Mouse (Mus musculus) ES-CJ7 (cell line): ENCODE data around the gene Lef1.

ENCODE experiments used
- DNase-seq: peaks from one replicate; pipeline ENCODE4 v3.0.0; 2011; ENCODE audit warnings: low read depth, low spot score

The Lef1 gene

DNA sequence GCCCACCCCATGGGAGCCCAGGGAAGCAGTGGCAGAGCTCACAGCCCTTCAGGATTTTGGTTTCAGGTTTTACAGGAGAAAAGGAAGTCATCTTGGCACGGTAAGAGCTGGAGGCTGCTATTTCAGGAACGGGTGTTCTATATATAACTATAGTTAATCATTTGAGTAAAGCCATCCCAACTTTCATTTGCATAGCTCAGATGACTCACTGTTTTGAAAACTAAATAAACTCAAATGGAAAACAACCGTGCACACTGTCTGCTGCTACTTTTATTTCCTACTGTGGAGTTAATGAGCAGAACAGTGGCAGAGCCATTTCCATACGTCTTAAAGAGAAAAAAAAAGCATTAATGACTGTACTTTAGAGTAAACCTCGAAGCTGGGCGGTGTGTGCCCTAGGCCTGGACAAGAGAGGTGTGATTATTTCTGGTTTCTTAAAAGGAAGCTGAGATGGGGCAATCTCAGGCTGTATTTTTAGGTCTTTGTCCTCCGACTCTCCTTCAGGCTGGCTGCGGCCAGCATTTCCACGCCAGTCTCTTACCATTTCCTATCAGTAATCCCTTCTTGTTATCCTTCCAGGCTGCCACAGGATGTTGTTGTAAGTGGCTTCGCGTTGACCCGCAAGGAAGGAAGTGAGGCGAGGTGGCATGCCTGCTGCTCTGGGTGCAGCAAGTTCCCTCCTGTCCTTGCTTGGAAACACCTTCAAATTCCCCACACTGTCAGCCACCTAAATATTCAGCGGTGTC lies 29.2 kb downstream of the Lef1 start:
- DNase-seq, result no peak

DNA sequence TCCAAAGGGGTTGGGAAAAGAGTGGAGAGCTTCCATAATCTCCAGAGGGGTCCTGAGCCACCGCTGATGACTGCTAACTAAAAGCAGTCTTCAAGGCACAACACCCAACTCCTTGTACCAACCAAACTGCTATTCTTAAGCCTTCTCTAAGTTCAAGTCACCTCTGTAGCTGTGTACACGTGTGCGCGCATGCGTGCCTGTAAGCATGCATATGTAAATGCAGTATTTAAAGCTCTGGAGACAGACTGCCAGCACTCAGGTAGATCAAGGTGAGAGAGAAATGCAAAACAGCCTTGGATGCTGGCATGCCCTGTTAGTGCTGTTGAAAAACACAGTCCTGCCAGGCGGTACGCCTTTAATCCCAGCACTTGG lies 29.8 kb downstream of the Lef1 start:
- DNase-seq, result peak; percentile 63

DNA sequence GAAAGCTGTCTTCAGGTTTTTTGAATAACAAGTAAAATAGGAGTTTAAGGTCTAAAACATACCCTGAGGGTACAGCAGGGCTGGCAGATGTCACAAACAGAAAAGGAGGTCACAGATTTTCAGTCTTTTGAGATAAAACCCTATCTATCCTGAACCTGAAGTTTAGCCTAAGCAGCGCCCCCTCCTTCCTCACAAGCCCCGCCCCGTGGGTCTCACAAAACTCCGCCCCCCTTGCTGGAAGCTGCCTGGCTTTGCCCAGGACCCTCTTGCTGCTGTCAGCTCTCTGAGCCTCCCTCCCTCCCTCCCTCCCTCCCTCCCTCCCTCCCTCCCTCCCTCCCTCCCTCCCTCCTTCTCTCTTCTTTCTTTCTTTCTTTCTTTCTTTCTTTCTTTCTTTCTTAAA lies 31.3 kb downstream of the Lef1 start:
- DNase-seq, result no peak

DNA sequence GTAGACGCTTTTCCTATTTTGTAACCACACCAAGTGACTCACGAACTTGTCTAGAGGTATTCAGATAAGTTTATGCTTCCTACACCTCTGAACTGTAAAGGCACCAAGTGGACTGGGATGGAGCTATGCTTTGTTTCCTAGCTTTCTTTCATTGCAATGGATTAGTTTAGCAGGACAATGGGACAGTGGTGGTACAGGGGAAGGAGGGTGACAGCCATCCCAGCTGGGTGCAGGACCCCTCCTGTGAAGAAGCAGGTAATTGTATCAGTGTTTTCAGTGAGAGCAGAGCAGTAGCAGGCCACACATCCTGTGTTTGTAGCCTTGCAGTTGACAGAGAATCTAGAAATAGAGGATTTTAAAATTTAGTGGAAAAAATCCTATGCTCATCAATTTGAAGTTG lies 34.0 kb downstream of the Lef1 start:
- peak; percentile 63 for DNase-seq

DNA sequence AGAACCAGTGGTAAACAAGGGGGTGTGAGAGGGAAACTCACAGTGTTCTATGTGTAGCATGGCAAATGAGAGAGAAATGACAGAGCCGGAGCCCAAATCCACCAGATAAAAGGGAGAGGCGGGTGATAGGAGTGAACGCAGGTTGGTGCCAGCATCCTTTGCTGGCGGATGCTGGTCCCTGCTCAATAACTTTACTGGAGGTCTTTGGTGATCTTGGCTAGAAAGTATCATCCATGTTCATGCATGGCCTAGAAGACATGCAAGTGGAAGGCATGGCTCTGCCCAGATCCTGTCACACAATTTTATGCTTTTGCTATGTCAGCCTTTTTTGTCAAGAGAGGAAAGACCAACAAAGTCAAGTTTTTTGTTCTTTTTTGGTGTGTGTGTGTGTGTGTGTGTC lies 42.6 kb downstream of the Lef1 start:
- no peak for DNase-seq

DNA sequence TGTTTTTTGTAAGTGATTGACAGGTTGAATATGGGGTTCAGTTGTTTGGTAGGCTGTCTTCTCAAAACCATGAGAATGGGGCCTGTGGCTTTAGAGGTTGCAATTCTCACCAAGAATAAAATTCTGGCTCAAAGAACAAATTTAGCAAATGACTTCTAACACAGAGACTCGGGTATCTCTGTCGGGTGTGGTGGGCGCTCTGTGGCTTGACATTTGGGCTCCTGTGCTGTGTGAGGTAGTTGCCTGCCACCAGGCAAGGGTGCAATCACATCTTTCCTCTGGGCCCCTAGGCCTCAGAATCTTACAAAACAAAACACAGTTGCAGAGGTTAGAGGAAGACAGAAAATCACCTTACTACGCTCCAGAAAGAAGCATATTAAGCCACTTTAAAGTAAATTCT lies 43.6 kb downstream of the Lef1 start:
- DNase-seq, result no peak

DNA sequence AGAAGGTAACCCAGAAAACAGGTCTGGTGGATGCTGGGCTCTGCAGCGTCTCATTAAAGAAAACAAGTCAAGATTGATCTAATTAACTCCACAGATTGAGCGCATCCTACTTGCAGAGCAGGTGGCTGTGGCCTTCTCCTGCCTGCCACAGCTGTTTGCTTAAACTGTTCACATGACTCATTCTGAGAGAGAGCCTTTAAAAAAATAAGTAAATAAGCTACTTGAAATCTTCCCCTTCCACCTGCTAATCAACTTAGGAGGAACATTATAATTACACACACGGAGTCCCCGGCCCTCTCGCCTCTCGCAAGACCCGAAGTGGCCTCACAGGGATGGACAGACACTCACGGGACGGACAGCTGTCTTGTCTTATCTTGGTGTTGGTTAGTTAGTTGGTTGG lies 44.3 kb downstream of the Lef1 start:
- no peak for DNase-seq

DNA sequence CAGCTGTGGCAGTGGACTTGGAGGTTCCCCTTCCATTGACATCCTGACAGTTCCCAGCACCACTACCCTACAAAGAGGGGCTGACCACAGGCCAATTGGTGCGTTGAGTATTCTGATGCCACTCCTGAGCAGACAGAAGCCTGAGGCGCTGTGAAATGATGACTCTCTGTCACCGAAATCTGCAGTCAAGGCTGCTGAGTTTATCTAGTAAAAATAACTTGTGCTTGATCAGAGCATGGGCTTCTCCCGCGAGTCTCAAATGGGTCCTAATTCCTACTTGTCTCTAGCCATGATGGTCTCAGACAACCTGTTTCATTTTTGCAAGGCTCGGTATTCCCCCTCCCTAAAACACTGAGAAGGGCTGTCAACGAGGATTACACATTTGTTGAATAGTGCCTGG lies 44.8 kb downstream of the Lef1 start:
- DNase-seq, result no peak

DNA sequence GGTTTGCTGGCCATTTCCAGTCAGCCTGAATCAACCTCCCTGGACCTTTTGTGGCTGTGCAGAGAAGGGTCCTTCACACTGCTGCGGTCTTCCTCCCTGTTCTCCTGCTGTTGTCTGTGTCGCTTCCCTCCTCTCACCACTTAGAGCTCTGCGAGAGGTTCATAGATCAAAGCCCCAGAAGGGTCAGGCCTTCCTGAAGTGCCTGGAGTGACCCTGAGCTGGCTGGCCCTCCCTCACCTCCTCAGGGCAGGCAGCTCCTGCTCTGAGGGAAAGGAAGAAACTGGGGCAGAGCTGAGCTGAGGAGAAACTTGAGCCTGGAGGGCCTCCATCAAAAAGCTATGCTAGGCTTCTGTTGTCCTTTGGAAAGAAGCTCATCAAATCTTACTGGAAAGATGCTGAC lies 45.4 kb downstream of the Lef1 start:
- no peak for DNase-seq

DNA sequence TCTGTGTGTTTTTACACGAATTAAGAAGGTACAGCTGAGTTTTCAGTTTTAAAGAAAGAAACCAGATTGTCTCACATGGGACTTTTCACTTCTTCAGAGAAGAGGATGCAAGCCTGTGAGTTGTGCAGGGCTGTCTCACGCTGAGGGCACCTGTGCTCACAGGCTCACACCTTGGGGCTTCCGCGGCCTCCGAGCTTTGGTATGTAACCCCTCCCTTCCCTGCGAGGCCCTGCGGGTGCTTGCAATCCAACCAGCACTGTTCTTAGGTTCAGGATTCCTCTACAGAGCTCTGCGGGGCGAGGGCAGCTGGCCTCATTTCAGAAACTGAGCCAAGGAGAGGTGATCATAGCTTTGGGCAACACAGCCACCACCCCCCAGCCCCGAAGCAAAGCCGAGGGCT lies 46.1 kb downstream of the Lef1 start:
- no peak for DNase-seq

DNA sequence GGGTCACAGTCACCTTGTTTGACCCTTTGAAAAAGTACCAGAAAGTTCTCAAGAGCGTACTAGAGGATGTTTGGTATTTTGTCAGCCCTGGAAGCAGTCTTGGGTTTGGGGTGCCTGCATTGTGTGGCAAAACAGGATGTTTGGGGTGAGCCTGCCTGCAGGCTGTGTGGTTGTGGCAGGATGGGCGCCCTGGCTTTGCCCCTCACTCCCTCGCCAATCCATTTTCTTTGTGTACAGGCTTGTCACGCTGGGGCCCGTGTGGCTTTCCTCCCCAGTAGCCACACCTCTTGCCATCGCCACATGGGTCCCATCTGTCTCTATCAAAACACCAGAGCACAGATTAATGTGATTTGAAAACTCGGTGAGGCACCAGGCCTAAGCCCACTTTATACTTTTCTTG lies 47.2 kb downstream of the Lef1 start:
- no peak for DNase-seq

DNA sequence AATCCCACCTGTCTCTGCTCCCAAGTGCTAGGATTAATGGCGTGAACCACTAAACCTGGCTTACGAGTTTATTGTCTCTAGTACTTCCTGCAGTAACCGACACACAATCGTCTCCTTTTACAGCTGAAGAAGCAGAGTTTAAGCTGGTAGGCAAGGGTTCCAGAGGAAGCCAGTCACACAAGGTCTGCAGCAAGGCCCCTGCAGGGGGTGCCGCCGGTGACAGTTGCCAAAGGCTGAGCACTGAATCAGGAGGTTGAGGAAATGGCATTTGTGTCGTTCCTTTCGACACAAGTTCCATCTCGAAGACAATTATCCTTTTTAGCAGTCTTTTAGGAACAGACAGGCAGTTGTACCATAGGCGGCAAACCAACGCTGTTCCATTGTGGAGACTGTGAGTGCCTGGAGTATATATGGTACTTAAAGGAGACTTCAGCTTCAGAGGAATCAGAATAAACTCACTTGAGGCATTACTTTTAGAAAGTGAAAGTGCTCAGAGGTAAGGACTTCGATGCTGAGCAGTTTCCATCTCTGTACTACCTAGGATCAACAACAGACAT lies 49.0 kb downstream of the Lef1 start:
- DNase-seq, result no peak

DNA sequence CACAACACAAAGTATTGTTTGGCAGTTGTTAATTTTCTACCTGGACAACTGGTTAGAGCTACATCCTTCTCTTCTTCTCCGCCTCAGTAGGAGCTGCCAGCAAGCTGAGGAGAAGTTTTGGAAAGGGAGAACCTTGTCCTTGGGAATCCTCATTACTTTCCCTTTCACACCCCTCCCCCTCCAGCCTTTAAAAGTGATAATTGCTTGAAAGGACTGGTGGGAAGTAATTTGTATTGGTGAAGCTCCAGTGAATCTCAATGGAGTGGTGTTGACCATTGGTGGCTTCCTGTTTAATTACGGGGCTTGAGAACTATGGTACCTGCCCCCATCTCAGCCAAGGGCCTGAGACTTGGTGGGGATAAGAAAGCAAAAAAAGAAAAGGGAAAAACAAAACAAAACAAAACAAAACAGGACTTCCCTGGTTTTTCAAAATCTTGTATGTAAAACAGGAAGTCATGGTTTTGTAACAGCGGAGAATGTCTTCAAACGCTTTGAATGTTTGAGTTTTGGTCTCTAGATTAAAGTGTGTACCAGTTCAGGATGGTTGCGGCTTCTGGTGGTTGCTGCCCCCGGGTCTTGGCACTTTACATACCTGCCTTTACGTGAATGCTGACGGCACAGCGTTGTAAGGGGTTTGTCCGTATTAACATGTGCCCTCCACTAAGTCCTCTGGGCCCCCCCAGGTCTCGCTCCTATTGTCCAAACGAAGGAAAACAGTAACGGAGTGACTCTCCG lies 49.8 kb downstream of the Lef1 start:
- no peak for DNase-seq

DNA sequence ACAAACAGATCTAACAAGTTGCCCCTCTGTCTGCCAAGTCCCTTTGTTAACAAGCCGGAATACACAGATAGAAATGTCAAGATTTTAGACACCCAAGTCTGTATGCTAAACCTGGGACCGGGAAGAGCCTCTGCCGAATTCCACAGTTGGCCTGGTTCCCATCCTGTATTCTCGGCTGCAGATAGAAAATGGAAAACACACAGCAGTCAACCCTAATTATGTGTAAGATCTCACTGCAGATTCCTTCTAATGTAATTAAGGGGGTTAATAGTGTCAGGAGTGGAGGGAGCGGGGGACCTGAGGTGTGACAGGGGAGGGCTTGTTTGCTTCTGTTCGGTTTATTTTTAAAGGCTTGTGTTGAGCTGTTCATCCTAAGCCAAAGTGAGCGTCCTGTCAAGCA lies 50.6 kb downstream of the Lef1 start:
- no peak for DNase-seq

DNA sequence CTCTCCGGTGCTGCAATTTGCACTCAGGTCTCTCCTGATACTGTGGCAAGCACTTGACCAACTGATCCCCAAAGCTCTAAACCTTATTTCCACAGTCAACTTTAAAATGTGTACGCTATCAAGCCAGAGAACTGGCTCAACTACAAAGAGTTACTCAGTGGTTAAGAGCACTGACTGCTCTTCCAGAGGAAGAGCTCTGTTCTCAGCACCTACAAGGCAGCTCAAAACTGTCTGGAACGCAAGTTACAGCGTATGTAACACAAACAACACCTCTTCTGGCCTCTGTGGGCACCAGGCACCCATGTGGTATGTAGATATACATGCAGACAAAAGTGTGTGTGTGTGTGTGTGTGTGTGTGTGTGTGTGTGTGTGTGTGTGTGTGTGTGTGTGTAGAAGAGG lies 57.5 kb downstream of the Lef1 start:
- no peak for DNase-seq

DNA sequence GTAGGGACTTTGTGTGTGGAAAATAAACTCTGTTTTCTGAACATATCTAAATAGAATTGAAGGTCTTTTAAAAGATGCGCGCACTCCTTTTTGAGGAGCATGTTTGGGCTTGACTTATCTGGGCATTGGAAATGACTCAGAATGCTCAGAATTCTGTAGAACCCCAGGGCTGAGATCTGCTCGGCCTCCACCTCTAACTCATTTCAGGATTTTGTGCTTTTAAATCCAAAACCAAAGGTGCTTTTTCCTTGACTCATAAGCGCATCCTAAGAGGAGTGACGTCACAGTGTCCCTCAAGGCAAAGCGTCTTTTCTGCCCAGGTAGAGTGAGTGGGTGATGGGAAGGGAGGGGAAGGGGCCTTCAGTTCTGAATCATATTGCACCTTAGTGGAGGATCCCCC lies 58.9 kb downstream of the Lef1 start:
- no peak for DNase-seq

DNA sequence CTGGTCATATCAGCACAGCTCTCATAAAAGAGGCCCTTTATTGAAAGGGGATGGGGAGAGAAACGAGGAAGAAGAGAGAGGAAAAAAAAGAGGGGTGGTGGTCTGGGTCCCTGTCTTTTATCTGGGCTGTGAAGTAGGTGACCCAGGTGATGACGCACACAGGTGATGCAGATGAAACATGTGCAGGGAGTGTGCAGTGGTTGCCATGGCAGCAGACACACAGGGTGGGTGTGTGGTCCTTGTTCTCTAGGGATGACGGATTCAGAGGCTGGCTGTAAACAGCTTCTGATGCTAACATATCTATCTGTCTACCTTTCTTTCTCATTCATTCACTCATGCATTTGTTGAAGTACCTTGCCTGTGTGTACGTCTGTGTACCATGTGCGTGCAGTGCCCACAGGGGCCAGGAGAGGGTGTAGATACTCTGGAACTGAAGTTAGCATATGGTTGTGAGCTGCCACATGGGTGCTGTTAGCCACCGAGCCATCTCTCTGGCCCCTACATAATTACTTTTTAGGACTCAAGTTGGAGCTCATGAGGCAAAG lies 59.9 kb downstream of the Lef1 start:
- DNase-seq, result no peak

DNA sequence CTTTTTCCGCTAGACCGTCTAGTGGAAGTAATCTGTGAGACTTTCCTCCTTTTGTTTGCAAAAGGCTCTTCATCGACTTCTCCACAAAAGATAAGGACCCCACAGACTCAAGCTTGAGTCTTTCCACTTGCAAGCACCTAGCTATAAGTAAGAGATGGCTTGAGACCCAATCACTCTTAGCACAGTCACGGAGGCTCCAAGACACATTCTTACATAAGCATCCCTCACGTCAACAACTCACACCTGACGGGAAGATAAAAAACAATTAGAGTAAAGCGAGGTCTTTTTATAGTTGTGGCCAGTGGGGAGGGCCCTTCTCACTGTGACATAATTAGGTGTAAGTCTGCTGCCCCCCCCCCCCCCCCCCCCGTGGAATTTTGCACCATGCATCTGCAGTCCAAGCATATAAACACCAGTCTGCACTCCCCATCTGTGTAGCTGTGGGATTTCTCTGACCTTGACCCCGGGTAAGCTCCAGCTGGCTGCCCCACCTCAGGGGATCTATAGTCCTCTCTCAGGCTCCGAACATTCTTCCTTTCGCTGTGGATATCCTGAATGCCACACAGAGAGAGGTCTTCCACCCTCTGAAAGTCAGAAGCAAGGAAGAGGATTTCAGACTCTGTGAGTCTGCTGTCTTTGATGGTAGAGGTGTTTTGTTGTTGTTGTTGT lies 61.2 kb downstream of the Lef1 start:
- peak; percentile 15 for DNase-seq

DNA sequence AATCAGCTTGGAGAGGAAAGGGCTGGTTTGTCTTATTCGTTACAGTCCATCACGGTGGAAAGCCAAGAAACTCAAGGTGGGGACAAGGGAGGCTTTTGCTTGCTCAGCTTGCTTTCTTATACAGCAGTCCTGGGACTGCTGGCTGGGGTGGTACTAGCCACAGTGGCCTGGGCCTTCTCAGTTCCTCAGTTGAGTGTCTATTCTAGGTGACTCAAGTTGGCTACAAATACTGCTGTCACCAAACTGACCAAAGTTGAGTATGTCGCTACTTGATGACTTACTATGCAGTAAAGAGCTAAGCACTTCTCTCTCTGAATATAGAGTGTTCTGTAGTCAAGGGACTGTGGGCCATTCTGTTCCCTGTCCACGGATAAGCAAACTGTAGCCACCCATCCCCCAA lies 62.0 kb downstream of the Lef1 start:
- no peak for DNase-seq

DNA sequence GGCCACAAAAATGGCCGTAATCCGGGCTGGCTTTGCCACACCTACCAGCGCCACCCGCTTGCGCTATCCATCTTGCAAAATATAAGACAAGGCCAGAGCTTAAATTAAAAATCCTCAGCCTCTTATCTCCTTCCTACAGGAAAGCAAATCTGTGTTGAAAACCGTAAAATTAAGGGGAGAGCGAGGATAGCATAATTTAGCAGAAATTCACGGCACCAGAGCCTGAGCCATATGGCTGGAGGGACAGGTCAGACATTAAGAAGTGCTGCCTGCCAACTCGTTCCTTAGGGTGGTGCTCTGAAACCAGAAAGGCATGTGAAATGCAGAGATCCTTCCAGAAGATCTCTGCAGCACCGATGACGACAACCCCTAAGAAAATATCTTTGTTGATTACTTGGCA lies 70.7 kb downstream of the Lef1 start:
- DNase-seq, result no peak

DNA sequence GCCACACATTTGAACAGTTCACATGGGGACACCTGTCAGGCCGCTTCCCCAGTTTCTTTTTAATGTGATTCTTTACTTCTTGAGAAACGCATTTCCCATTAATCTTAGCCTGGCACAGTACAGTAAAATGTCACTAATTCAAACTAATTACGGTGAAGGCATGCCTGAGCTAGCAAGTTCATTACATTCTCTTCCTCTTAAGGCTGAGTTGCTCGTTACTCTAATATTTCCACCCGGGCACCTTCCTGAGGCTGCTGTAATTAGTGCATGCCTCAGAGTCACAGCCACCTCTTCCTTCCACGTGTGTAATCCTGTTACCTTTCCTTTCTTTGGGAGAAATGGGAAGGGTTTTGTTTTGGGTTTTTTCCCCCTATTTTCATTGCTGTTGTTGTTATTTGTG lies 71.9 kb downstream of the Lef1 start:
- no peak for DNase-seq

DNA sequence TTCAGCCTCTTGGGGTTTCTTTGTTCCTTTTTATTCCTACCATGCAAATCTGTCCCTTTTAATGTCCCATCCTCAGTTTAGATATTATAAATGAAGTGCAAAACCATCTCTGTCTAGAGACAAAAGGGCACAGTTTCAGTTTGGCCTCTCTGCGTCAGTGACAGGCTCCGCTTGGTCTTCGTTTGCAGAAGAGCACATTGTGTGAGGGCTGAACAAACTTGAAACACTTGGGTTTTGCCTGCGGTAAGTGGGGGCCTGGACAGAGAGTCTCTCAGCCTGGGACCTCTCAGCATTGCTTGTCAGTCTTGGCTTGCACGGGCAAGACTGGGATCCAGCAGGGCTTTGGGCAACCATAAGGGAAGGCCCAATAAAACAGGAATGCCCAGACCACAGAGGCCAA lies 75.9 kb downstream of the Lef1 start:
- DNase-seq, result no peak
